Mouse (Mus musculus) embryonic fibroblast, embryonic 13.5 days (primary cell): ENCODE measurements around the gene Fmnl2. TPM values are rescaled to one million over a fixed set of nuclear protein-coding genes. Genes with fewer than 3 reads are reported as not detected.

ENCODE experiments used
- H3K27ac ChIP-seq: 2 replicates; pipeline ENCODE4 v1.5.1; 2012; ENCODE audit warnings: low read length, control low read depth, inconsistent platforms; ENCODE audit not compliant: insufficient read depth
- H3K4me1 ChIP-seq: 2 replicates; pipeline ENCODE4 v1.6.1; 2011; ENCODE audit warnings: low read length; ENCODE audit not compliant: control insufficient read depth, insufficient read depth
- H3K4me3 ChIP-seq: 2 replicates; pipeline ENCODE4 v1.5.1; 2011; ENCODE audit warnings: mild to moderate bottlenecking, control low read depth, low read length; ENCODE audit not compliant: insufficient read depth
- CTCF ChIP-seq: IDR thresholded peaks from 2 replicates; pipeline ENCODE4 v1.5.1; 2011; ENCODE audit warnings: mild to moderate bottlenecking, control low read depth, low read length, moderate library complexity, borderline replicate concordance; ENCODE audit not compliant: insufficient read depth
- POLR2A ChIP-seq: IDR thresholded peaks from 2 replicates; pipeline ENCODE4 v1.6.1; 2011; ENCODE audit warnings: low read depth, mild to moderate bottlenecking, control low read depth, low read length, moderate library complexity
- polyA plus RNA-seq: library from polyadenylated mRNA; stranded (reverse); fragments of >200 nt; gene quantifications from 2 replicates; pipeline ENCODE4 v1.2.4, GENCODE M21; 2011; ENCODE audit warnings: low read depth; ENCODE audit not compliant: missing spikeins, insufficient read length

Gene Fmnl2
- polyA plus RNA-seq, 1 experiment = 63.0 TPM

- no peak overlapping the region for H3K27ac ChIP-seq
- TF ChIP-seq CTCF (no peak), POLR2A (no peak)
- H3K4me1 ChIP-seq = no peaks in the 10 kb centered on the region
- no peak overlapping the region for H3K4me3 ChIP-seq
These were observed 18.6 kb upstream of the Fmnl2 start for GRCm38 (mm10) chr2:52839074-52839473.

GRCm38 (mm10) chr2:52839868-52840267 is 17.8 kb upstream of the Fmnl2 start:
- no peaks in the 10 kb centered on the region for H3K4me1 ChIP-seq
- no peak for TF ChIP-seq CTCF
- no peak for TF ChIP-seq POLR2A

GRCm38 (mm10) chr2:52843861-52844260 is 13.8 kb upstream of the Fmnl2 start:
- no peak overlapping the region for H3K4me3 ChIP-seq
- no peak overlapping the region for H3K27ac ChIP-seq
- TF ChIP-seq CTCF (no peak), POLR2A (no peak)
- no peaks in the 10 kb centered on the region for H3K4me1 ChIP-seq

More at GRCm38 (mm10) chr2:52839868-52840267, 17.8 kb upstream of the Fmnl2 start:
- no peak overlapping the region for H3K27ac ChIP-seq
- H3K4me3 ChIP-seq = no peak overlapping the region

GRCm38 (mm10) chr2:52844936-52845752 is 12.5 kb upstream of the Fmnl2 start:
- H3K4me3 ChIP-seq = no peak overlapping the region
- no peaks in the 10 kb centered on the region for H3K4me1 ChIP-seq
- no peak overlapping the region for H3K27ac ChIP-seq
- TF ChIP-seq CTCF (no peak), POLR2A (no peak)

- TF ChIP-seq CTCF = no peak
- no peak for TF ChIP-seq POLR2A
- Histone ChIP-seq H3K4me3 (no peak overlapping the region), H3K27ac (no peak overlapping the region), H3K4me1 (no peaks in the 10 kb centered on the region)
These were observed 11.2 kb upstream of the Fmnl2 start for GRCm38 (mm10) chr2:52846506-52846905.

- Histone ChIP-seq H3K27ac (no peak overlapping the region), H3K4me1 (no peaks in the 10 kb centered on the region), H3K4me3 (no peak overlapping the region)
- no peak for TF ChIP-seq CTCF
- TF ChIP-seq POLR2A = no peak
These were observed 8.6 kb upstream of the Fmnl2 start for GRCm38 (mm10) chr2:52849092-52849491.

- Histone ChIP-seq H3K27ac (peak overlapping the region; percentile 12; the same call in 1 of the 2 replicates), H3K4me3 (peak overlapping the region; percentile 93), H3K4me1 (peaks cover 15% of the 10 kb centered on the region)
- TF ChIP-seq CTCF (no peak), POLR2A (peak; percentile 39; the same call in 1 of the 2 replicates)
These were observed 1.1 kb downstream of the Fmnl2 start for GRCm38 (mm10) chr2:52858529-52859465.

- TF ChIP-seq CTCF (no peak), POLR2A (no peak)
- Histone ChIP-seq H3K27ac (peak overlapping the region; percentile 25), H3K4me3 (peak overlapping the region; percentile 93), H3K4me1 (peaks cover 15% of the 10 kb centered on the region)
These were observed 1.8 kb downstream of the Fmnl2 start for GRCm38 (mm10) chr2:52859466-52859840.

GRCm38 (mm10) chr2:52860111-52860775 is 2.6 kb downstream of the Fmnl2 start:
- Histone ChIP-seq H3K4me3 (peak overlapping the region; percentile 93), H3K4me1 (peaks cover 15% of the 10 kb centered on the region), H3K27ac (peak overlapping the region; percentile 54)
- TF ChIP-seq POLR2A = no peak
- TF ChIP-seq CTCF = no peak
